Mouse (Mus musculus) G1E (cell line): ENCODE data around the gene Lmbrd2. TPM values are rescaled to one million over a fixed set of nuclear protein-coding genes. Genes with fewer than 3 reads are reported as not detected.

Source experiments
- ATAC-seq: 2 replicates; pipeline ENCODE4 v1.8.0; 2016; ENCODE audit warnings: mild to moderate bottlenecking; ENCODE audit not compliant: insufficient number of reproducible peaks, poor library complexity, low FRiP score, severe bottlenecking; ENCODE audit errors: extremely low read depth
- DNase-seq: peaks from one replicate; pipeline ENCODE4 v3.0.0; 2012; ENCODE audit warnings: low spot score
- H3K27me3 ChIP-seq: 2 replicates; pipeline ENCODE4 v1.6.1; 2012; ENCODE audit warnings: mild to moderate bottlenecking, low read length, inconsistent platforms; ENCODE audit not compliant: insufficient read depth
- H3K36me3 ChIP-seq: replicated peaks from 2 replicates; pipeline ENCODE3; 2012; ENCODE audit warnings: mild to moderate bottlenecking, inconsistent platforms
- H3K4me1 ChIP-seq: 2 replicates; pipeline ENCODE4 v1.6.1; 2012; ENCODE audit warnings: low read depth, low read length, inconsistent platforms, mixed read lengths; ENCODE audit not compliant: insufficient read depth
- H3K4me3 ChIP-seq: 2 replicates; pipeline ENCODE4 v1.5.1; 2012; ENCODE audit warnings: low read depth, mild to moderate bottlenecking, inconsistent platforms, low read length, moderate library complexity, mixed read lengths
- H3K9me3 ChIP-seq: replicated peaks from 2 replicates; pipeline ENCODE4 v1.6.1; 2012; ENCODE audit warnings: inconsistent platforms
- CTCF ChIP-seq: IDR thresholded peaks from 2 replicates; pipeline ENCODE4 v1.5.1; 2012; ENCODE audit warnings: low read depth, low read length, inconsistent platforms, mixed read lengths
- GATA1 ChIP-seq: IDR thresholded peaks from 2 replicates; pipeline ENCODE4 v1.6.1; 2012; ENCODE audit warnings: borderline replicate concordance, low read length, inconsistent platforms, mixed read lengths
- GATA2 ChIP-seq: IDR thresholded peaks from 2 replicates; pipeline ENCODE4 v1.6.1; 2012; ENCODE audit warnings: low read depth, low read length, inconsistent platforms, borderline replicate concordance
- POLR2AphosphoS5 ChIP-seq: IDR thresholded peaks from 2 replicates; pipeline ENCODE4 v1.6.1; 2012; ENCODE audit warnings: low read depth, low read length, inconsistent platforms; ENCODE audit not compliant: insufficient replicate concordance
- TAL1 ChIP-seq: conservative IDR thresholded peaks from 2 replicates; pipeline ENCODE4 v1.6.1; 2012; ENCODE audit warnings: low read depth, low read length, inconsistent platforms, mixed read lengths
- polyA plus RNA-seq: library from polyadenylated mRNA; stranded (reverse); fragments of >175 nt; gene quantifications from 2 replicates; pipeline ENCODE4 v1.2.3, GENCODE M21; 2012
- total RNA-seq, 2 experiments: library from RNA; stranded (forward) in 1 of 2; stranded (reverse) in 1 of 2; fragments of 200-1000 nt in 1 of 2; fragments of >200 nt in 1 of 2; fragmentation: Nextera tagmentation in 1 of 2; gene quantifications; 2 replicates each; pipeline ENCODE4 v1.2.3; 2014 to 2017

The Lmbrd2 gene
- total and polyA plus RNA-seq, 3 experiments, result 0.53 to 21.7 (median 11.0) TPM

DNA sequence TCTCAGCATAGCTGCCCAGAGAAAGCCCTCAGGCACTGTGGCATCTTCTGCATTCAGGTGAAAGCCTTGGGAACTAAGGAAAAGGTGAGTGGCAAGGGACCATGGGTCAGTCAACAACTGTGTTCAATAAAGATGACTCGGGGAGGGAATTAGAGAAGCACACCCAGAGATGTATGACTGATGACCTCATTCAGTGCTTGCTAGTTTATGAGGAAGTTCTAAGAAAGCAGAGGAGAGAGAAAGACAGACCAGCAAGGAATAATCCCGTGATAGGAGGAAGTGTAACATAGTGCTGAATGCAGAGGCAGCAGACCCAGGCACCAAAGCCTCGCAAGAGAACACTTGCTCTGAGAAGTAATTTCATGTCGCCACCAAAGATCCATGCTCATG lies 8.9 kb upstream of the Lmbrd2 start:
- Histone ChIP-seq H3K4me3 (no peak overlapping the region), H3K9me3 (no peaks in the 10 kb centered on the region), H3K27me3 (no peaks in the 10 kb centered on the region), H3K4me1 (peaks cover 34% of the 10 kb centered on the region), H3K36me3 (peaks cover 90% of the 10 kb centered on the region)
- ATAC-seq (peak; percentile 64), DNase-seq (peak; percentile 22)
- TF ChIP-seq GATA1, result no peak
- no peak for TF ChIP-seq POLR2AphosphoS5
- no peak for TF ChIP-seq GATA2
- TF ChIP-seq TAL1, result no peak
- no peak for TF ChIP-seq CTCF

DNA sequence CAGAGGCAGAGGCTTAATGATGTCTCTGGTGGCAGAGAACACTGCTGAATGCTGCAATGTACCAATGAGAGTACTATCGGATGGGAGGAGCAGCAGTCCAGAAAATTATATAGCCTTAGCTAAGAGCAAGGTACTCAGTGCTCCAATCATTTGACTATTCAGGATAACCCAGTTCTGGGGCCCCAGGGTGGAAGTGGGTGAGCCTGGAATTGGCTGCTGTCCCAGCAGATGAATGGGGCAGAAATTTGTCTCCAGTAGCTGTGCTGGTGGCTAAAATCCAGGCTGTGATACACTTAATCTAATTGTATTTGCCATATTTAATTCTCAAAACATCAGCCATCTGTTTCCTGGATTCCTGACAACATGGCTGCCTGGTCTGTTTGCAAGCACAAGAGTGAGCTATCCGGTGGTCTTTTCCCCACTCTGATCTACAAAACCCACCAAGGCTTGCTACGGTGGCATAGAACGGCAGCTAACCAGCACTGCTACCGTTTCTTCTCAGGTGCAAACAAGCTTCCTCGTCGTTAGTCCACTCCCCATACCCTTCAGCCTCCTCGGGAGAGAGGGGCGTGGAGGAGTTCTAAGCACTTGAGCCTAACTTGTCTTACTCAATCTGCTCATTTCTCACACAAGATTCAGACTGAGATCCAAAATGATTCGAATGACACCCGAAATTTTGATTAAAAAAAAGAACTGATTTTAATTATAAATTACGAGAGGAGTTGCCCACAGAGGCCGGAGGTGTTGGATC lies 7.5 kb upstream of the Lmbrd2 start:
- ATAC-seq, result no peak
- Histone ChIP-seq H3K4me3 (no peak overlapping the region), H3K36me3 (peaks cover 91% of the 10 kb centered on the region), H3K4me1 (peaks cover 35% of the 10 kb centered on the region), H3K27me3 (no peaks in the 10 kb centered on the region), H3K9me3 (no peaks in the 10 kb centered on the region)
- TF ChIP-seq GATA1 (no peak), TAL1 (no peak), POLR2AphosphoS5 (no peak), GATA2 (no peak), CTCF (no peak)
- no peak for DNase-seq

DNA sequence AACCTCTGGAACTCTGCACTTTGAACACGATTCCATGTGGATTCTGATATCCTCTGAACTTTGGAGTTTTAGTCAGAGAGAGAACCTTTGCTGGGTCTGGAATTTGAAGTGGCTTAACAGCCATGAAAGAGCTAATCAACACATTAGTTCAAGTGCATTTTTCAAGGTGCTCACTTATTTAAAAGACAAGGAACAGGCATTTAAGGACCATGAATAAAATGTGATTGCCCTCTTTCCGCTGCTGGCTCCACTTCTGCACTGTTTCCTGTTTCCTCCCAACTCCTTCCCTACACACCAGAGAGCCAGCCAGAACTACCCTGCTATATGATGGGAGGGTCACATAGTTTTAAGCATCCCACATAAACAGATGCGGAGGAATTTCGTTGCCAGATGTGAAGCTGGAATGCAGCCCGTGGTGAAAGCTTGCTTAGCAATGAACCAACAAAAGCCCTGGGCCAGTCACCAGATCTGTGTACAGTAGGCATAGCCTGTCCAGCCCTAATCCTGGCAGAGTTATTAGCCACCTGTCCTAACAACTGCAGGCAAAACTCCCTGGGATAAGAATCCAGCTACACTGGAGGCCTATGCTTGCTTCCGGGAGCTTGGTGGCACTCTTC lies 5.4 kb upstream of the Lmbrd2 start:
- TF ChIP-seq GATA1 (no peak), CTCF (no peak), GATA2 (no peak), POLR2AphosphoS5 (no peak), TAL1 (no peak)
- DNase-seq, result no peak
- ATAC-seq, result no peak
- Histone ChIP-seq H3K4me1 (peaks cover 45% of the 10 kb centered on the region), H3K4me3 (no peak overlapping the region), H3K9me3 (no peaks in the 10 kb centered on the region), H3K36me3 (peaks cover 87% of the 10 kb centered on the region), H3K27me3 (no peaks in the 10 kb centered on the region)

DNA sequence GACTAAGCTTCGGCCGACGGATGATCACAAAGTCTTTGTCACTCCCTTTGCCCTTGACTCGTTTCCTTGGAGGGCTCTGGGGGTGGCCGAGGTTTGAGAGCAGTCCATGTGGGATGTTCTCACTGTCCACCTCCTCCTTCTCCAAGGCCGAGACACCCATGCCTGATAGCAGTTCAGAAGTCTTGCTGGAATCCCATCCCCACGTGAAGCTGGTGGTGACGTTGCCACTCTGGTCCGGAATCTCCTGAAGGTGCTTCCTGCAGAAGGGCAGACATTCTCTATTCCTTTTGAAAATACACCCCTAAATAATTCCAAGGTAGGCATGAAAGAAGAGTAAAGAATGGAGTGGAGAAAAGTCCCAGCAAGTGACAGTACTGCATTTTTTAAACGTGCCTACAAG lies 903 bp upstream of the Lmbrd2 start:
- H3K27me3 ChIP-seq, result no peaks in the 10 kb centered on the region
- no peak for DNase-seq
- peaks cover 38% of the 10 kb centered on the region for H3K4me1 ChIP-seq
- no peaks in the 10 kb centered on the region for H3K9me3 ChIP-seq
- TF ChIP-seq CTCF (no peak), TAL1 (no peak), GATA1 (no peak), POLR2AphosphoS5 (no peak), GATA2 (no peak)
- no peak for ATAC-seq
- H3K4me3 ChIP-seq, result peak overlapping the region; percentile 98
- peaks cover 52% of the 10 kb centered on the region for H3K36me3 ChIP-seq

DNA sequence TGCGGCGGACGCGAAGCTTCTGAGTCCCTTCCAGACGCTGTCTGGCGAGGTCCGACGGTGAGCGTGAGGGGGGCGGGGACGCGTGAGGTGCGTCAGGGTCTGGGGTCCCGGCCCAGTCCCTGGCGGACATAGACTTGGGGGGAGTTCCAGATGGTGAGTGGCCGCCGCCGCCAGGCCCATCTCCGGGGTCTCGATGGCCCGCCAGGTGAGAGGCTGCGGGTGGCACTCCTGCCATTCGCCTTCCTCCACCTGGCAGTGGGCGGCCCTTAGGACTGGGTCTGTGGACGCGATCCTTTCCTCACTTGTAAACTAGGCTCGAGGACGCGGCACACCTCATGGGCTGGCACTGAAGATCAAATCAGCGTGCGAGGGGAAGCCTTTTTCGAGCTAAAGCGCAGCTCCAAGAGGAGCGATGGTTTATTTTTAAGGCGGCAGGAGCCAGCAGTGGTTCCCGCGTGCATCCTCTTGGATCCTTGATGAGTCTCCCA lies 378 bp downstream of the Lmbrd2 start:
- DNase-seq, result no peak
- Histone ChIP-seq H3K27me3 (no peaks in the 10 kb centered on the region), H3K4me3 (peak overlapping the region; percentile 98), H3K4me1 (peaks cover 35% of the 10 kb centered on the region), H3K9me3 (no peaks in the 10 kb centered on the region), H3K36me3 (peaks cover 49% of the 10 kb centered on the region)
- no peak for TF ChIP-seq GATA2
- TF ChIP-seq GATA1, result no peak
- TF ChIP-seq TAL1, result no peak
- TF ChIP-seq POLR2AphosphoS5, result no peak
- TF ChIP-seq CTCF, result no peak
- no peak for ATAC-seq

DNA sequence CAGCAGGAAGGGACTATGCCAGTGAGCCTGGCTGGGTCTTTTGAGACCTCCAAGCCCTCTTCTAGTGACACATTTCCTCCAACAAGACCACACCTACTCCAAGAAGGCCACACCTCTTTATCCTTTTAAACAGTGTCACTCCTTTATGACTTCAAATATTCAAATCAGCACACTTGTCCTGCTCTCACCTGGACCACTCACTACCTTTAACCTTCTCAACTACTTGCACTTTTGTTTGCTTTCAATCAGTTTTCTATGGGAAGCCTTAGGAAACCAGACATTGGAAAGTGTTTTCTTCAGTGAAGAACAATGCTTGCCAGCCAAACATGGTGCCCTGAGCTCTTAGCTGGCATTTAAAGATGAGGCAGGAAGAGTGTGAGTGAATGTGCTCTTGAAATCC lies 15.0 kb downstream of the Lmbrd2 start, which contains the start of gene Skp2:
Gene Skp2 (minus strand): TSS at position 101 of the 400 bp plus-strand sequence.
- no peaks in the 10 kb centered on the region for H3K4me1 ChIP-seq
- TF ChIP-seq TAL1, result no peak
- TF ChIP-seq GATA1, result no peak
- no peak for TF ChIP-seq GATA2
- TF ChIP-seq POLR2AphosphoS5, result no peak
- TF ChIP-seq CTCF, result no peak
- H3K27me3 ChIP-seq, result no peaks in the 10 kb centered on the region
- peaks cover 55% of the 10 kb centered on the region for H3K36me3 ChIP-seq
- H3K4me3 ChIP-seq, result no peak within 1 kb of the TSS
- H3K9me3 ChIP-seq, result no peaks in the 10 kb centered on the region
- ATAC-seq, result no peak
- no peak for DNase-seq
